Mouse (Mus musculus): ENCODE results near the gene Olfr196.
"Not testable (repeated sequence)": the region's sequence is repeated elsewhere in the genome, so short reads cannot be mapped to it uniquely, and the experiment has no call there.

- not testable (repeated sequence) for TF ChIP-seq POLR2A (IDR thresholded peaks at IDR 0.05; ENCODE audit: borderline replicate concordance, extremely low read depth, insufficient read depth, insufficient read length, poor library complexity, severe bottlenecking); CTCF (IDR thresholded peaks at IDR 0.05; ENCODE audit: borderline replicate concordance, extremely low read depth, insufficient read depth, insufficient read length)
Observed at GRCm38 (mm10) chr16:59219667-59220066, 49.4 kb upstream of the Olfr196 start, which contains the start of gene Olfr199.

All from brain, embryonic 14.5 days (tissue).